Mouse (Mus musculus) sigmoid colon, adult 10 weeks (tissue): ENCODE measurements around the gene Vmn1r230. TPM values are rescaled to one million over a fixed set of nuclear protein-coding genes. Genes with fewer than 3 reads are reported as not detected.

Experiments used
- polyA plus RNA-seq: library from polyadenylated mRNA; stranded (reverse); fragments of 350-450 nt; fragmentation: Illumina TruSeq; extraction: RNeasy Lipid Tissue Mini Kit (QIAGEN cat#74804); gene quantifications from one replicate; pipeline ENCODE4 v1.2.3, GENCODE M21; 2014; ENCODE audit warnings: low read depth, low replicate concordance

Gene Vmn1r230
- not detected for polyA plus RNA-seq

DNA sequence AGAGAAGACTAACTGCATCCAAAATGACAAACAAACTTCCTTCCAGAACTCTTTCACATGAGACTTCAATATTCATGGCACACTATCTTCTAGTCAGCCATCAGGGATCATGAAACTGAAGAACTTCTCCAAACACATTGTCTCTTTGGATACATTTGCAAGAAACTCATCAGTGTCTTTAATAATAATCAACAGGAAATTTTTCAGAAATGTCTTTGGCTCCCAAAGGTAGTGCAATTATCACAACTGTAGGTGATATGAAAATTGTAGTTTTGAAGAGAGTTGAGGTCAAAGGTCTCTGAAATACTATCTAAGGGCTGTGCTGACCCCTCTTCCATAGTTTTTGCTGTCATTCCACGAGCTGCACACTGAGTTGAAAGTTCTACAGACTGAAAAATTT is at the start of gene Vmn1r230:
Vmn1r230 (plus strand) TSS at position 301 of the 400 bp plus-strand sequence.

GRCm38 (mm10) chr17:20811255-20811654 is 29.0 kb upstream of the Vmn1r230 start, which contains the start of gene Vmn1r229:
Vmn1r229 (plus strand) TSS chr17:20811555.

Other genes with a start within 250 kb of the Vmn1r230 start
- gene Vmn2r110, start 244.0 kb upstream of the Vmn1r230 start, polyA plus RNA-seq: not detected
- gene Fpr-rs3, start 215.6 kb upstream of the Vmn1r230 start, polyA plus RNA-seq: not detected
- gene Vmn1r226, start 157.6 kb upstream of the Vmn1r230 start, polyA plus RNA-seq: not detected
- not detected for gene Vmn1r227, start 110.6 kb upstream of the Vmn1r230 start, polyA plus RNA-seq
- not detected for gene Vmn1r228, start 54.3 kb upstream of the Vmn1r230 start, polyA plus RNA-seq
- not detected for gene Vmn1r229, start 28.9 kb upstream of the Vmn1r230 start, polyA plus RNA-seq
- not detected for gene Vmn1r231, start 64.6 kb downstream of the Vmn1r230 start, polyA plus RNA-seq
- not detected for gene Vmn1r232, start 79.3 kb downstream of the Vmn1r230 start, polyA plus RNA-seq
- gene Ppp2r1a, start 104.9 kb downstream of the Vmn1r230 start, polyA plus RNA-seq: 39.1 TPM
- not detected for gene Vmn1r233, start 156.0 kb downstream of the Vmn1r230 start, polyA plus RNA-seq
- 78.2 TPM for gene Zfp160, start 168.5 kb downstream of the Vmn1r230 start, polyA plus RNA-seq